Mouse (Mus musculus) myocyte (in vitro differentiated cells): ENCODE measurements around the gene Hcrt.

Experiments
- MAX ChIP-seq: IDR thresholded peaks from one replicate; pipeline ENCODE4 v1.6.1; 2011; ENCODE audit warnings: low read depth, mild to moderate bottlenecking, control low read depth
- POLR2A ChIP-seq: IDR thresholded peaks from one replicate; pipeline ENCODE4 v1.6.1; 2011; ENCODE audit warnings: low read depth, mild to moderate bottlenecking, control low read depth, moderate library complexity; ENCODE audit not compliant: insufficient read length
- POLR2AphosphoS2 ChIP-seq: IDR thresholded peaks from one replicate; pipeline ENCODE4 v1.6.1; 2011; ENCODE audit warnings: low read depth, control low read depth; ENCODE audit not compliant: insufficient read length
- TCF12 ChIP-seq: IDR thresholded peaks from one replicate; pipeline ENCODE4 v1.6.1; 2011; ENCODE audit warnings: mild to moderate bottlenecking, control low read depth; ENCODE audit not compliant: poor library complexity, insufficient read depth, severe bottlenecking
- USF1 ChIP-seq: IDR thresholded peaks from one replicate; pipeline ENCODE4 v1.6.1; 2011; ENCODE audit warnings: low read depth, mild to moderate bottlenecking, control low read depth, moderate library complexity

DNA sequence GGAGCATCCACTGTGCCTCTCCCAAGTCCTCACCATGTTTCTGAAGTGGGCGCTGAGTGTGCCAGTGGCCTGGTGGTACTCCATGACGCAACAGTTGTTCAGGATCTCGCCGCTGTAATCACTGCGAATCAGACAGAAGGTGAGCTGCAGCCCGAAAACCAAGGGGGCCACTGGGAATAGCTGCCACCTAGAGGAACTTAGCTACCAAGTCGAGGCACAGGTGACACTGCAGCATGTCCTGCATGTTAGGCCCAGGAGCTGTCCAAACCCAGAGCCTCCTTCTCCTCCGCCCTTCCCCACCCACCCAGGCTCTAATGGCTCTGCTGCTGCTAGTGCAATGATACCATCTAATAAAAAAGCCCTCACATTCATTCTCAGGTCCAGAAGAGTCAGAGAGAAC, 33.9 kb upstream of the Hcrt start:
- TF ChIP-seq POLR2A (no peak), USF1 (no peak), POLR2AphosphoS2 (no peak), TCF12 (no peak), MAX (no peak)
